Mouse (Mus musculus) T-helper 17 cell (primary cell): Measurements from ENCODE around the gene Apeh.

Experiments
- in situ Hi-C, 2 experiments: fragments of 300-600 bp; cut with MboI, MseI; formaldehyde crosslinking; loops; 1 replicate in 1 of 2; 2 replicates in 1 of 2; pipeline ENCODE4 v1.15.1; 2025; ENCODE audit warnings: high pct_unique_total_duplicates in 2 of 2

Apeh gene

GRCm38 (mm10) chr9:108052885-108053664 is 41.3 kb downstream of the Apeh start, which contains the start of gene Amigo3:
Amigo3 (plus strand) TSS chr9:108053159.
- in situ Hi-C loops: no loop called here

- in situ Hi-C loops: no loop called here
Measured at GRCm38 (mm10) chr9:108052411-108052810, 42.0 kb downstream of the Apeh start.

- in situ Hi-C loops: no loop called here
Measured at GRCm38 (mm10) chr9:108051931-108052220, 42.5 kb downstream of the Apeh start.

- in situ Hi-C loops: no loop called here
Measured at GRCm38 (mm10) chr9:108051184-108051930, 43.0 kb downstream of the Apeh start.

- in situ Hi-C loops: loop anchor here (5.0 to 25.0 kb wide), 2 partner anchors 47 to 1212 kb away; partner anchors contain the start of gene Ip6k1 (in 1 of the 2)
Measured at GRCm38 (mm10) chr9:108049561-108050251, 44.7 kb downstream of the Apeh start.

- in situ Hi-C loops: loop anchor here (5.0 to 25.0 kb wide), 2 partner anchors 47 to 1212 kb away; partner anchors contain the start of gene Ip6k1 (in 1 of the 2)
Measured at GRCm38 (mm10) chr9:108049016-108049455, 45.4 kb downstream of the Apeh start, which contains the start of gene Gmppb. Gmppb (plus strand) TSS chr9:108049242.

- in situ Hi-C loops: loop anchor here (5.0 to 25.0 kb wide), 2 partner anchors 46 to 1211 kb away; partner anchors contain the start of gene Ip6k1 (in 1 of the 2)
Measured at GRCm38 (mm10) chr9:108048566-108048955, 45.8 kb downstream of the Apeh start.

- in situ Hi-C loops: loop anchor here (5.0 to 25.0 kb wide), 2 partner anchors 46 to 1211 kb away; partner anchors contain the start of gene Ip6k1 (in 1 of the 2)
Measured at GRCm38 (mm10) chr9:108047601-108048565, 46.5 kb downstream of the Apeh start.

GRCm38 (mm10) chr9:108046582-108046981 is 47.8 kb downstream of the Apeh start:
- in situ Hi-C loops: loop anchor here (5.0 to 25.0 kb wide), 2 partner anchors 44 to 1209 kb away; partner anchors contain the start of gene Ip6k1 (in 1 of the 2)

- in situ Hi-C loops: loop anchor here (5.0 to 25.0 kb wide), 2 partner anchors 43 to 1208 kb away; partner anchors contain the start of gene Ip6k1 (in 1 of the 2)
Measured at GRCm38 (mm10) chr9:108044751-108045492, 49.5 kb downstream of the Apeh start.
